Mouse (Mus musculus) neural tube, embryonic 12.5 days (tissue): ENCODE measurements at regions not wholly inside any gene's neighbourhood (a gene's known extent, or its start where the extent isn't known, plus 50 kb on each side); places are given as distances from the start of the nearest gene placed in this dataset.

Source experiments
- ATAC-seq: fragments of 200-750 bp; cut with Nextera tagmentation; 2 replicates; pipeline ENCODE4 v1.8.0; 2017; ENCODE audit warnings: low read depth, mild to moderate bottlenecking, moderate TSS enrichment, moderate library complexity; ENCODE audit not compliant: low FRiP score
- H3K27ac ChIP-seq: fragments of 300-500 bp; sonication (generic); 2 replicates; pipeline ENCODE4 v1.5.1; 2016
- H3K27me3 ChIP-seq: fragments of 300-500 bp; sonication (generic); replicated peaks from 2 replicates; pipeline ENCODE4 v1.6.1; 2016; ENCODE audit warnings: mild to moderate bottlenecking
- H3K36me3 ChIP-seq: fragments of 300-500 bp; sonication (generic); 2 replicates; pipeline ENCODE4 v1.6.1; 2016; ENCODE audit warnings: mild to moderate bottlenecking
- H3K4me1 ChIP-seq: fragments of 300-500 bp; sonication (generic); 2 replicates; pipeline ENCODE4 v1.6.1; 2016
- H3K4me2 ChIP-seq: fragments of 300-500 bp; sonication (generic); replicated peaks from 2 replicates; pipeline ENCODE4 v1.6.1; 2016; ENCODE audit warnings: mild to moderate bottlenecking
- H3K4me3 ChIP-seq: fragments of 300-500 bp; sonication (generic); 2 replicates; pipeline ENCODE4 v1.5.1; 2016
- H3K9ac ChIP-seq: fragments of 300-500 bp; sonication (generic); 2 replicates; pipeline ENCODE4 v1.6.1; 2016; ENCODE audit warnings: mild to moderate bottlenecking
- H3K9me3 ChIP-seq: fragments of 300-500 bp; sonication (generic); 2 replicates; pipeline ENCODE4 v1.6.1; 2016; ENCODE audit warnings: mild to moderate bottlenecking
- WGBS: fragments of 180-500 bp; shearing (Covaris S2); methylation state at CpG from one replicate; pipeline ENCODE4 v1.1.7; 2016; 5-methylcytosine and 5-hydroxymethylcytosine counted together

GRCm38 (mm10) chr8:50708219-50708911 lies 1864.6 kb upstream of the Tenm3 start:
- 16% methylated on average over 6 of the region's 6 CpGs for WGBS
- ATAC-seq: peak; percentile 76
- no peak overlapping the region for H3K9ac ChIP-seq
- no peak overlapping the region for H3K4me2 ChIP-seq
- H3K27ac ChIP-seq: no peak overlapping the region
- no peaks in the 10 kb centered on the region for H3K9me3 ChIP-seq
- no peaks in the 10 kb centered on the region for H3K36me3 ChIP-seq
- peaks cover 4% of the 10 kb centered on the region; the same call in 1 of the 2 replicates for H3K4me1 ChIP-seq
- H3K27me3 ChIP-seq: no peaks in the 10 kb centered on the region
- no peak overlapping the region for H3K4me3 ChIP-seq

GRCm38 (mm10) chr8:50704276-50704675 lies 1860.5 kb upstream of the Tenm3 start:
- WGBS: 37% methylated on average over 1 of the region's 1 CpGs
- no peaks in the 10 kb centered on the region for H3K27me3 ChIP-seq
- H3K9ac ChIP-seq: no peak overlapping the region
- H3K4me2 ChIP-seq: no peak overlapping the region
- no peaks in the 10 kb centered on the region for H3K36me3 ChIP-seq
- ATAC-seq: no peak
- H3K27ac ChIP-seq: no peak overlapping the region
- H3K4me3 ChIP-seq: no peak overlapping the region
- no peaks in the 10 kb centered on the region for H3K9me3 ChIP-seq
- H3K4me1 ChIP-seq: peaks cover 4% of the 10 kb centered on the region; the same call in 1 of the 2 replicates

DNA sequence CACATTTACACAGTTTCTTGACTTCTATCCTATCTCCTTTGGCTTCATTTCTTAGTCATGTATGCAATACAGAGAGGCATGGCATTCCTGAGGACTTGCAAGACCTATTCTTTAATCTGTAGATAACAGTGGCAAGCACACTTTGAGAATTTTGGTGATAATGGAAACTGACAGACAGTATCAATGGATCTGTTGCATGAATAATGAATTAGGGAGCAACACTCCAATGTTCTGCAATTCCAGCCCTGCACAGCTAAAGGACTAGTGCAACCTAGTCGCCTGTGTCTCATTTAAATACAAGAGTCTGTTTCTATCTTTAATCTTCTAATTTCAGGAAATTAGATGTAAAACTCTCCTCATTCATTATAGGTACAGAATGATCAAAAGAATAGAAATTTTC lies 1845.3 kb upstream of the Tenm3 start:
- WGBS: 76% methylated on average over 1 of the region's 1 CpGs
- no peak for ATAC-seq
- no peak overlapping the region for H3K4me3 ChIP-seq
- no peaks in the 10 kb centered on the region for H3K36me3 ChIP-seq
- H3K9me3 ChIP-seq: no peaks in the 10 kb centered on the region
- no peak overlapping the region for H3K4me2 ChIP-seq
- no peaks in the 10 kb centered on the region for H3K27me3 ChIP-seq
- no peak overlapping the region for H3K9ac ChIP-seq
- H3K4me1 ChIP-seq: no peaks in the 10 kb centered on the region
- H3K27ac ChIP-seq: no peak overlapping the region

GRCm38 (mm10) chr8:50665357-50665756 lies 1821.6 kb upstream of the Tenm3 start:
- ATAC-seq: no peak
- Histone ChIP-seq H3K27me3 (no peaks in the 10 kb centered on the region), H3K4me2 (no peak overlapping the region), H3K4me3 (no peak overlapping the region), H3K27ac (no peak overlapping the region), H3K9ac (no peak overlapping the region), H3K4me1 (no peaks in the 10 kb centered on the region), H3K9me3 (no peaks in the 10 kb centered on the region), H3K36me3 (no peaks in the 10 kb centered on the region)
- 86% methylated on average over 4 of the region's 4 CpGs for WGBS
